Mouse (Mus musculus): ENCODE results near the gene Tspoap1. TPM values are rescaled to one million over a fixed set of nuclear protein-coding genes. Genes with fewer than 3 reads are reported as not detected.

The Tspoap1 gene
- polyA plus RNA-seq, 1 experiment = 12.9 TPM

DNA sequence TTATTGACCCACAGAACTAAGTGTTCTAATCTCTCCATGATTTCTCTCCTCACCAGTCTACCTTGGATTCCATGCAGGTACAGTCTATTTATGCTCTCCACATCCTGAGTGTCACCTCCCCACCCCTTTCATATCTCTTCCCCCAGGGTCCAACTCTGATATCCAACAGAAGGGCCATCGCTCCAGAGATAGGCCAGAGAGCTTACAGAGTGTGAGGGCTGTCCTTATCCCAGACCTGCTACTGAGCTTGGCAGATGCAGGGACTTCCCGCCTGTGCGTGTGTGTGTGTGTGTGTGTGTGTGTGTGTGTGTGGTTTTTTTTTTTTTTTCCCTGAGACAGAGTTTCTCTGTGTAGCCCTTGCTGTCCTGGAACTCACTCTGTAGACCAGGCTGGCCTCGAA is 8.4 kb downstream of the Tspoap1 start:
- peaks cover 12% of the 10 kb centered on the region for H3K4me1 ChIP-seq
- peaks cover 13% of the 10 kb centered on the region for H3K27me3 ChIP-seq (replicated peaks)
- H3K36me3 ChIP-seq (replicated peaks; ENCODE audit: low read length) = peaks cover 99% of the 10 kb centered on the region
- H3K9me3 ChIP-seq = no peaks in the 10 kb centered on the region
- TF ChIP-seq FLI1 (IDR thresholded peaks at IDR 0.05; ENCODE audit: low read length) (no peak), GATA1 (IDR thresholded peaks at IDR 0.05; ENCODE audit: borderline replicate concordance, low read length) (no peak)
- H3K4me3 ChIP-seq (replicated peaks) = no peak overlapping the region

- TF ChIP-seq GATA1 (IDR thresholded peaks at IDR 0.05; ENCODE audit: borderline replicate concordance, low read length) (no peak), FLI1 (IDR thresholded peaks at IDR 0.05; ENCODE audit: low read length) (no peak)
- H3K4me3 ChIP-seq (replicated peaks) = no peak overlapping the region
- H3K4me1 ChIP-seq = no peaks in the 10 kb centered on the region; the same call in 1 of the 2 replicates
- no peaks in the 10 kb centered on the region for H3K27me3 ChIP-seq (replicated peaks)
- H3K9me3 ChIP-seq = no peaks in the 10 kb centered on the region
- peaks cover 99% of the 10 kb centered on the region for H3K36me3 ChIP-seq (replicated peaks; ENCODE audit: low read length)
These were observed 10.6 kb downstream of the Tspoap1 start for GRCm38 (mm10) chr11:87770989-87771388.

DNA sequence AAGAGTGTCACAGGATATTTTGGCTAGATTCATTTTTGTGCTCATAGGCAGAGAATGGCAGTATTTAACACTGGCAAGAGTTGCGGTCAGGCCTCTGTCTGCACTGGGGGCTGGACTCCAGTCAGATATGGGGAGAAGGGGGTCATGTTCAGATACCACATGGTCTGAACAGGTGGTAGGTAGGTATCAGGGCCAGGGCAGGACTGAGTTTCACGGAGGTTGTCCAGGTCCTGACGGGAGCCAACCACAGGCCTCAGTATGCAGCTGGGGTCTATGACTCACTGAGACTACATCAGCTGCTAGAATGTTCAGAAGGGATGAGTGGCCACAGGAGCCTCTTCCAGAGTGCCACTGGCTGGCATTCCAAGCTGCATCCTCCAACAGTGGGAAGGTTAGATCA is 12.0 kb downstream of the Tspoap1 start:
- H3K36me3 ChIP-seq (replicated peaks; ENCODE audit: low read length) = peaks cover 99% of the 10 kb centered on the region
- no peaks in the 10 kb centered on the region for H3K9me3 ChIP-seq
- no peaks in the 10 kb centered on the region for H3K4me1 ChIP-seq
- no peaks in the 10 kb centered on the region for H3K27me3 ChIP-seq (replicated peaks)
- TF ChIP-seq FLI1 (IDR thresholded peaks at IDR 0.05; ENCODE audit: low read length) (no peak), GATA1 (IDR thresholded peaks at IDR 0.05; ENCODE audit: borderline replicate concordance, low read length) (no peak)
- no peak overlapping the region for H3K4me3 ChIP-seq (replicated peaks)

GRCm38 (mm10) chr11:87778100-87778765 is 17.9 kb downstream of the Tspoap1 start:
- Histone ChIP-seq H3K4me3 (replicated peaks) (no peak overlapping the region), H3K36me3 (replicated peaks; ENCODE audit: low read length) (peaks cover 100% of the 10 kb centered on the region), H3K9me3 (no peaks in the 10 kb centered on the region), H3K27me3 (replicated peaks) (peaks cover 2% of the 10 kb centered on the region), H3K4me1 (peaks cover 9% of the 10 kb centered on the region; the same call in 1 of the 2 replicates)
- no peak for TF ChIP-seq FLI1 (IDR thresholded peaks at IDR 0.05; ENCODE audit: low read length)
- TF ChIP-seq GATA1 (IDR thresholded peaks at IDR 0.05; ENCODE audit: borderline replicate concordance, low read length) = no peak

DNA sequence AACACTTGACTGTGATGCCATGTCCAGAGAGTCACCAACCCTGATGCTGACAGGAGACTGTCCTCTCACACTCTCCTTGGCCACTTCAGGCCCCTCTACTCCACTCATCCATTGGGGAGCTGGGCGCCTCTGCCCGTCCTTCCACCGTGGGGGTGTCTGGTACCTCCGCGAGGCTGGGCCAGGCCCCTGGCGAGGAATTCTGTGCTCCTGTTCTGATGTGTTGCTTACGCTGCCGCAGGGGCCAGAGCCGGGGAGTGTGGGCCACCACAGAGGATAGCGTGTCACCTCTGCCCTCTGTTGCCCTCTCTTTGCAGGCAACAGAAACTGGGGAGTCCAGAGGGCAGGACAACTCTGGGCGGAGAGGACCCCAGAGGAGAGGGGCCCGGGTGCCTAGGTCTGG is 18.6 kb downstream of the Tspoap1 start:
- Histone ChIP-seq H3K36me3 (replicated peaks; ENCODE audit: low read length) (peaks cover 100% of the 10 kb centered on the region), H3K9me3 (no peaks in the 10 kb centered on the region), H3K27me3 (replicated peaks) (peaks cover 2% of the 10 kb centered on the region), H3K4me3 (replicated peaks) (no peak overlapping the region), H3K4me1 (peaks cover 13% of the 10 kb centered on the region; the same call in 1 of the 2 replicates)
- TF ChIP-seq FLI1 (IDR thresholded peaks at IDR 0.05; ENCODE audit: low read length) (no peak), GATA1 (IDR thresholded peaks at IDR 0.05; ENCODE audit: borderline replicate concordance, low read length) (no peak)

DNA sequence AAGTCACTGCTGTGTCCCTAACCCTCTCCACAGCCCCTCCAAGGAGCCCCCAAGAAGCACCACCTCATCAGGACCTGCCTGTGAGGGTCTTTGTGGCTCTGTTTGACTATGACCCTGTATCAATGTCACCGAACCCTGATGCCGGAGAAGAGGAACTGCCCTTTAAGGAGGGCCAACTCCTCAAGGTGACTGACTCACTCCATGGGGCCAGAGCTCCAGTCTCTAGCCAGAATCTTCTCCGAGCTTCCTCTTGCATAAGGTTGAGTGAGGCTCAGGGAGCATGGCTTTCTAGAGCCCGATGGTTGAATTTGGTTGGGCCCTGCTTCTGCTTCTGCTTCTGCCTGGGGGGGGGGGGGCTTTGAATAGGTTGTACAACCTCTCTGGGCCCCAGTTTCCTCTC is 19.1 kb downstream of the Tspoap1 start:
- H3K36me3 ChIP-seq (replicated peaks; ENCODE audit: low read length) = peaks cover 100% of the 10 kb centered on the region
- H3K9me3 ChIP-seq = no peaks in the 10 kb centered on the region
- H3K4me1 ChIP-seq = peaks cover 13% of the 10 kb centered on the region; the same call in 1 of the 2 replicates
- TF ChIP-seq FLI1 (IDR thresholded peaks at IDR 0.05; ENCODE audit: low read length) = no peak
- no peak for TF ChIP-seq GATA1 (IDR thresholded peaks at IDR 0.05; ENCODE audit: borderline replicate concordance, low read length)
- peaks cover 2% of the 10 kb centered on the region for H3K27me3 ChIP-seq (replicated peaks)
- H3K4me3 ChIP-seq (replicated peaks) = no peak overlapping the region

DNA sequence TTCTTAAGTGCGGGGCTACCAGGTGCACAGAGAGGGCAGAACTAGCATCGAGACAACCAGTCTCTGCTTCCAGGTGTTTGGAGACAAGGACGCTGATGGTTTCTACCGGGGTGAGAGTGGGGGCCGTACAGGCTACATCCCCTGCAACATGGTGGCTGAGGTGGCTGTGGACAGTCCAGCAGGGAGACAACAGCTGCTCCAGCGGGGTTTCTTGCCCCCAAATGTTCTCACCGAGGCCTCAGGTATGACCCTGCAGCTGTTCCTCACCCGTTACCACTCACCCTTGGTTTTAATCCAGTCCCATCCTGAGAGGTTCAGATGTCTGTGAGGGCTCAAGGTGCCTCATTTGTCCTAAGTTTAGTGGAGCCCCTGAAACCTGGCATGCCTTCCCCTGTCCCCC is 19.8 kb downstream of the Tspoap1 start:
- peaks cover 15% of the 10 kb centered on the region; the same call in 1 of the 2 replicates for H3K4me1 ChIP-seq
- H3K4me3 ChIP-seq (replicated peaks) = no peak overlapping the region
- TF ChIP-seq FLI1 (IDR thresholded peaks at IDR 0.05; ENCODE audit: low read length) (no peak), GATA1 (IDR thresholded peaks at IDR 0.05; ENCODE audit: borderline replicate concordance, low read length) (no peak)
- no peaks in the 10 kb centered on the region for H3K9me3 ChIP-seq
- H3K36me3 ChIP-seq (replicated peaks; ENCODE audit: low read length) = peaks cover 100% of the 10 kb centered on the region
- H3K27me3 ChIP-seq (replicated peaks) = peaks cover 4% of the 10 kb centered on the region

- peaks cover 30% of the 10 kb centered on the region for H3K4me1 ChIP-seq
- peaks cover 13% of the 10 kb centered on the region for H3K36me3 ChIP-seq (replicated peaks; ENCODE audit: low read length)
- H3K27me3 ChIP-seq (replicated peaks) = peaks cover 44% of the 10 kb centered on the region
- H3K9me3 ChIP-seq = no peaks in the 10 kb centered on the region
- no peak overlapping the region for H3K4me3 ChIP-seq (replicated peaks)
- TF ChIP-seq FLI1 (IDR thresholded peaks at IDR 0.05; ENCODE audit: low read length) (no peak), GATA1 (IDR thresholded peaks at IDR 0.05; ENCODE audit: borderline replicate concordance, low read length) (no peak)
These were observed 29.7 kb downstream of the Tspoap1 start for GRCm38 (mm10) chr11:87790088-87790487.

GRCm38 (mm10) chr11:87793460-87793859 is 33.1 kb downstream of the Tspoap1 start, which contains the start of gene Mpo:
Gene Mpo, plus strand, starts transcription at chr11:87793581.
- Histone ChIP-seq H3K36me3 (replicated peaks; ENCODE audit: low read length) (no peaks in the 10 kb centered on the region), H3K27me3 (replicated peaks) (peaks cover 66% of the 10 kb centered on the region), H3K4me1 (peaks cover 37% of the 10 kb centered on the region), H3K4me3 (replicated peaks) (no peak within 1 kb of the TSS), H3K9me3 (no peaks in the 10 kb centered on the region)
- no peak for TF ChIP-seq FLI1 (IDR thresholded peaks at IDR 0.05; ENCODE audit: low read length)
- no peak for TF ChIP-seq GATA1 (IDR thresholded peaks at IDR 0.05; ENCODE audit: borderline replicate concordance, low read length)

- Histone ChIP-seq H3K4me3 (replicated peaks) (no peak overlapping the region), H3K9me3 (peaks cover 5% of the 10 kb centered on the region), H3K36me3 (replicated peaks; ENCODE audit: low read length) (no peaks in the 10 kb centered on the region), H3K4me1 (peaks cover 19% of the 10 kb centered on the region), H3K27me3 (replicated peaks) (peaks cover 69% of the 10 kb centered on the region)
- TF ChIP-seq FLI1 (IDR thresholded peaks at IDR 0.05; ENCODE audit: low read length) = no peak
- no peak for TF ChIP-seq GATA1 (IDR thresholded peaks at IDR 0.05; ENCODE audit: borderline replicate concordance, low read length)
These were observed 41.5 kb downstream of the Tspoap1 start for GRCm38 (mm10) chr11:87801711-87802275.
